Mouse (Mus musculus) kidney, postnatal 36 days (tissue): ENCODE measurements around the gene Mrpl1.

Experiments used
- DNase-seq, 2 experiments: peaks; one replicate each; pipeline ENCODE4 v3.0.0; 2021 to 2022; ENCODE audit warnings: mixed read lengths in 2 of 2

Mrpl1 gene

GRCm38 (mm10) chr5:96207531-96207930 lies 1.8 kb upstream of the Mrpl1 start:
- DNase-seq, result no peak

GRCm38 (mm10) chr5:96208543-96208942 lies 750 bp upstream of the Mrpl1 start:
- DNase-seq, result no peak

- peak; percentile 93 for DNase-seq
Measured at GRCm38 (mm10) chr5:96209916-96210583, 757 bp downstream of the Mrpl1 start.

- no peak for DNase-seq
Measured at GRCm38 (mm10) chr5:96218648-96219047, 9.4 kb downstream of the Mrpl1 start.

- DNase-seq, result no peak
Measured at GRCm38 (mm10) chr5:96219512-96219911, 10.2 kb downstream of the Mrpl1 start.

- DNase-seq, result no peak
Measured at GRCm38 (mm10) chr5:96221298-96221697, 12.0 kb downstream of the Mrpl1 start.

GRCm38 (mm10) chr5:96221812-96222585 lies 12.7 kb downstream of the Mrpl1 start:
- DNase-seq, result peak; percentile 43 to 51

GRCm38 (mm10) chr5:96222964-96223363 lies 13.7 kb downstream of the Mrpl1 start:
- no peak for DNase-seq

- DNase-seq, result no peak
Measured at GRCm38 (mm10) chr5:96226490-96226889, 17.2 kb downstream of the Mrpl1 start.

- DNase-seq, result no peak
Measured at GRCm38 (mm10) chr5:96228967-96229366, 19.7 kb downstream of the Mrpl1 start.

- DNase-seq, result no peak
Measured at GRCm38 (mm10) chr5:96238797-96239196, 29.5 kb downstream of the Mrpl1 start.

GRCm38 (mm10) chr5:96240856-96241255 lies 31.6 kb downstream of the Mrpl1 start:
- no peak for DNase-seq

- DNase-seq, result no peak
Measured at GRCm38 (mm10) chr5:96244511-96244910, 35.2 kb downstream of the Mrpl1 start.

GRCm38 (mm10) chr5:96253995-96254394 lies 44.7 kb downstream of the Mrpl1 start:
- DNase-seq, result no peak

GRCm38 (mm10) chr5:96255166-96255565 lies 45.9 kb downstream of the Mrpl1 start:
- no peak for DNase-seq

GRCm38 (mm10) chr5:96258210-96258609 lies 48.9 kb downstream of the Mrpl1 start:
- no peak for DNase-seq

GRCm38 (mm10) chr5:96267017-96267702 lies 57.9 kb downstream of the Mrpl1 start:
- DNase-seq, result peak; percentile 72 to 88

- no peak for DNase-seq
Measured at GRCm38 (mm10) chr5:96271070-96271469, 61.8 kb downstream of the Mrpl1 start.

- no peak for DNase-seq
Measured at GRCm38 (mm10) chr5:96305786-96306185, 96.5 kb downstream of the Mrpl1 start.

- no peak for DNase-seq
Measured at GRCm38 (mm10) chr5:96306271-96306670, 97.0 kb downstream of the Mrpl1 start.

- peak in 1 of 2 experiments; percentile 37 for DNase-seq
Measured at GRCm38 (mm10) chr5:96306826-96307225, 97.5 kb downstream of the Mrpl1 start.

- no peak for DNase-seq
Measured at GRCm38 (mm10) chr5:96308086-96308485, 98.8 kb downstream of the Mrpl1 start.

GRCm38 (mm10) chr5:96308645-96309044 lies 99.4 kb downstream of the Mrpl1 start:
- no peak for DNase-seq

GRCm38 (mm10) chr5:96309566-96309965 lies 100.3 kb downstream of the Mrpl1 start:
- DNase-seq, result no peak
